Mouse (Mus musculus): ENCODE measurements at regions not wholly inside any gene's neighbourhood (a gene's known extent, or its start where the extent isn't known, plus 50 kb on each side); places are given as distances from the start of the nearest gene placed in this dataset.

- no peak for DNase-seq
Measured at GRCm38 (mm10) chr1:18384079-18384478, 119.1 kb upstream of the Defb41 start.

GRCm38 (mm10) chr1:18359951-18360731 is 95.2 kb upstream of the Defb41 start:
- DNase-seq, result no peak

- DNase-seq, result no peak
Measured at GRCm38 (mm10) chr1:18338871-18339270, 73.9 kb upstream of the Defb41 start.

Data from adrenal gland, postnatal 36 days (tissue).